Mouse (Mus musculus) heart, embryonic 14.5 days (tissue): Measurements from ENCODE around the gene Sfta2. TPM values are rescaled to one million over a fixed set of nuclear protein-coding genes. Genes with fewer than 3 reads are reported as not detected.

ENCODE experiments used
- ATAC-seq: fragments of 200-750 bp; cut with Nextera tagmentation; 2 replicates; pipeline ENCODE4 v1.8.0; 2017; ENCODE audit warnings: low read depth, moderate TSS enrichment; ENCODE audit not compliant: insufficient number of reproducible peaks, insufficient read depth, low FRiP score
- H3K27ac ChIP-seq, 2 experiments: fragments of 200-500 bp in 1 of 2; fragments of 300-500 bp in 1 of 2; sonication (generic) in 1 of 2; replicated peaks in 1 of 2; 2 replicates each; pipeline ENCODE4 v1.5.1; 2012 to 2014; ENCODE audit warnings: low read depth in 2 of 2, low read length in 2 of 2, control low read depth in 1 of 2, mild to moderate bottlenecking in 1 of 2, mixed read lengths in 1 of 2; ENCODE audit not compliant: control insufficient read depth in 1 of 2, insufficient read depth in 1 of 2
- H3K27me3 ChIP-seq: fragments of 300-500 bp; sonication (generic); 2 replicates; pipeline ENCODE4 v1.6.1; 2014; ENCODE audit warnings: mild to moderate bottlenecking, low read length, control low read depth; ENCODE audit not compliant: control insufficient read depth, insufficient read depth
- H3K36me3 ChIP-seq: fragments of 300-500 bp; sonication (generic); 2 replicates; pipeline ENCODE4 v1.6.1; 2014; ENCODE audit warnings: mild to moderate bottlenecking, control low read depth, low read length, mixed read lengths; ENCODE audit not compliant: control insufficient read depth, insufficient read depth
- H3K4me1 ChIP-seq, 2 experiments: fragments of 200-500 bp in 1 of 2; fragments of 300-500 bp in 1 of 2; sonication (generic) in 1 of 2; 2 replicates each; pipeline ENCODE4 v1.6.1; 2012 to 2014; ENCODE audit warnings: low read length in 2 of 2, control low read depth in 1 of 2, mixed read lengths in 1 of 2; ENCODE audit not compliant: control insufficient read depth in 2 of 2, insufficient read depth in 2 of 2
- H3K4me2 ChIP-seq: fragments of 300-500 bp; sonication (generic); 2 replicates; pipeline ENCODE4 v1.6.1; 2014; ENCODE audit warnings: mild to moderate bottlenecking, low read length
- H3K4me3 ChIP-seq, 2 experiments: fragments of 200-500 bp in 1 of 2; fragments of 300-500 bp in 1 of 2; sonication (generic) in 1 of 2; 2 replicates each; pipeline ENCODE4 v1.5.1; 2012 to 2014; ENCODE audit warnings: low read length in 2 of 2, mild to moderate bottlenecking in 2 of 2, control low read depth in 1 of 2, low read depth in 1 of 2, moderate library complexity in 1 of 2; ENCODE audit not compliant: control insufficient read depth in 1 of 2, insufficient read depth in 1 of 2
- H3K9ac ChIP-seq: fragments of 300-500 bp; sonication (generic); 2 replicates; pipeline ENCODE4 v1.6.1; 2014; ENCODE audit warnings: mild to moderate bottlenecking, low read length
- H3K9me3 ChIP-seq: fragments of 300-500 bp; sonication (generic); 2 replicates; pipeline ENCODE4 v1.6.1; 2016; ENCODE audit warnings: low read length, control low read depth; ENCODE audit not compliant: control insufficient read depth
- WGBS: fragments of 180-500 bp; shearing (Covaris S2); extraction: QIAGEN DNeasy Blood & Tissue Kit; methylation state at CpG from one replicate; pipeline ENCODE4 v1.1.7; 2014; 5-methylcytosine and 5-hydroxymethylcytosine counted together
- polyA plus RNA-seq: library from polyadenylated mRNA; unstranded; fragments of >200 nt; fragmentation: Nextera tagmentation; extraction: Ambion mirVana; gene quantifications from 2 replicates; pipeline ENCODE4 v1.2.1, GENCODE M21; 2014

The Sfta2 gene
- polyA plus RNA-seq, 1 experiment from 2014 or later = not detected

DNA sequence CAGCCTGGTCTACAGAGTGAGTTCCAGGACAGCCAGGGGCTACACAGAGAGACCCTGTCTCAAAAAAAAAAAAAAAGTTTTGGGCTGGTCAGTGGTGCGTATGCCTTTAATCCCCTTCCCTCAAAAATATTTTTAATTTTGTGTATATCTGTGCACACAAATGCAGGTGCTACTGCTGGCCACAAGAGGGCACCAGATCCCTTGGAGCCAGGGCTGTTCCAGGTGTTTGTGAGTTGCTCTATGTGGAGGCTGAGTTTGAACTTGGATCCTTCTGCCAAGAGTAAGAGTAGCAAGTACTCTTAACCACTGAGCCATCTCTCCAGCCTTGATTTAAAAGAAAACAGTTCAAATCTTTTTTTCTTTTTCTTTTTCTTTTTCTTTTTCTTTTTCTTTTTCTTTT lies 18.4 kb upstream of the Sfta2 start:
- no peak for ATAC-seq
- H3K4me1 ChIP-seq = peaks cover 0 to 2% of the 10 kb centered on the region in 2 experiments; a peak in 1 of 4 replicates
- H3K4me3 ChIP-seq = no peak overlapping the region
- WGBS = 85% methylated on average over 1 of the region's 1 CpGs
- H3K27me3 ChIP-seq = no peaks in the 10 kb centered on the region
- H3K27ac ChIP-seq = no peak overlapping the region
- H3K9me3 ChIP-seq = peaks cover 3% of the 10 kb centered on the region; the same call in 1 of the 2 replicates
- no peak overlapping the region for H3K4me2 ChIP-seq
- H3K36me3 ChIP-seq = no peaks in the 10 kb centered on the region
- H3K9ac ChIP-seq = no peak overlapping the region

- Histone ChIP-seq H3K9ac (no peak overlapping the region), H3K4me2 (peak overlapping the region; percentile 46), H3K27ac (no peak overlapping the region), H3K27me3 (no peaks in the 10 kb centered on the region), H3K36me3 (no peaks in the 10 kb centered on the region), H3K9me3 (peaks cover 3% of the 10 kb centered on the region; the same call in 1 of the 2 replicates), H3K4me1 (peaks cover 0 to 2% of the 10 kb centered on the region in 2 experiments; a peak in 1 of 4 replicates), H3K4me3 (no peak overlapping the region)
- 14% methylated on average over 16 of the region's 16 CpGs for WGBS
- no peak for ATAC-seq
Measured at GRCm38 (mm10) chr17:35584330-35584937, 16.9 kb upstream of the Sfta2 start.

DNA sequence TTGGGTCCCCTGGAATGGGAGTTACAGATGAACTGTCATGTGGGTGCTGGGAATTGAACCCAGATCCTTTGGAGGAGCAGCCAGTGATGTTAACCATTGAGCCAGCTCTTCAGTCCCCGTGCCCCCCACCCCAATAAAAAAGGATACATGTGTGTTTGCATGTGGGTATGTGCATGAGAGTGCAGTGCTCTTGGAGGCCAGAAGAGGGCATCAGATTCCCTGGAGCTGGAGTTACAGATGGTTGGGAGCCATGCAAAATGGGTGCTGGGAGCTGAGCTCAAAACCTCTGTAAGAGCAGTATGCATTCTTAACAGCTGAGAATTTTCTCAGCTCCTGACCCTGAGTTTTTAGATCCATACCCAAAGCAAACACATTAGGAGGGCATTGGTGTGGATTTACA lies 14.1 kb upstream of the Sfta2 start:
- no peak for ATAC-seq
- H3K9me3 ChIP-seq = peaks cover 3% of the 10 kb centered on the region; the same call in 1 of the 2 replicates
- no peak overlapping the region for H3K4me2 ChIP-seq
- H3K9ac ChIP-seq = no peak overlapping the region
- no peaks in the 10 kb centered on the region for H3K36me3 ChIP-seq
- WGBS = 83% methylated on average over 1 of the region's 1 CpGs
- H3K27me3 ChIP-seq = no peaks in the 10 kb centered on the region
- no peak overlapping the region for H3K4me3 ChIP-seq
- H3K4me1 ChIP-seq = peaks cover 0 to 2% of the 10 kb centered on the region in 2 experiments; a peak in 1 of 4 replicates
- H3K27ac ChIP-seq = no peak overlapping the region

GRCm38 (mm10) chr17:35588387-35588786 lies 13.0 kb upstream of the Sfta2 start:
- peaks cover 0 to 2% of the 10 kb centered on the region in 2 experiments; a peak in 1 of 4 replicates for H3K4me1 ChIP-seq
- peaks cover 3% of the 10 kb centered on the region; the same call in 1 of the 2 replicates for H3K9me3 ChIP-seq
- H3K27me3 ChIP-seq = no peaks in the 10 kb centered on the region
- H3K4me3 ChIP-seq = no peak overlapping the region
- H3K36me3 ChIP-seq = no peaks in the 10 kb centered on the region
- H3K27ac ChIP-seq = no peak overlapping the region
- whole genome bisulfite sequencing = 28% methylated on average over 4 of the region's 4 CpGs
- no peak for ATAC-seq
- no peak overlapping the region for H3K4me2 ChIP-seq
- no peak overlapping the region for H3K9ac ChIP-seq

DNA sequence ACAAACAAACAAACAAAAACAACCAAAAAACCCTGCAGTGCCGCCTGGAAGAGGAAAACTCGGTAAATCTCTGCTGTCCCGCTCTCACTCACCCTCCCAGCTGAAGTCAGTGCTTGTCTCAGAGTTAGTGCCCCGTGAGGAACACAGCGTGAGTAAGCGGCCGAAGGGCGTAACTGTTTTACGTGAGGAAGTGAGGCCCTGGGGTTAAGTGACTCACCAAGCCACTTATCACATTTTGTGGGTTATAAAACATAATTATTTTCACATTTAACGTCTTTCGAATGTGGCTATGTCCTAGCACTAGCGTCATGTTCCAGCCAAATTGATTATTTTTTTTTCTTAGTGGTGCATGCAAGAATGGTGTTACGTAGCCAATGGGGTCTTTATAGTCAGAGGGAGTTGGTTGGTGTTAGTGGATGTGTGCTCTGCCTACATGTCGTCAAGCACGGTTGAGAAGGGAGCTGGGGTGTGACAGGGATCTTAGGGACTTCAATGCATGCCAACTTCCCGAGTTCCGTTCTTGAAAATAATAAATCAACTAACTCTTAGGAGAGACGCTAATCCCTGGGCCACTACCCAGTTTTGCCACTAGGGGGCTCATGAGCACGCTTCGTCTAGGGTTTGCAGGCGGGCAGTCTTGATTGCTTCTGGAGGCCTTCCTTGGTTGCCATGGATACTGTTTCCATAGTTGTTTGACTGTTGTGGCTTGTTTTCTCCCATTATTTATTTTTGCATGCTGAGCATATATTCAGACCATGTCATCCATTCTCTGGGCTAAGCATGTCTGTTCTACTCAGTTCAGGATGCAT lies 10.7 kb upstream of the Sfta2 start:
- no peak overlapping the region for H3K4me3 ChIP-seq
- no peak overlapping the region for H3K27ac ChIP-seq
- no peaks in the 10 kb centered on the region for H3K27me3 ChIP-seq
- ATAC-seq = no peak
- no peaks in the 10 kb centered on the region for H3K4me1 ChIP-seq
- no peak overlapping the region for H3K9ac ChIP-seq
- H3K4me2 ChIP-seq = no peak overlapping the region
- H3K9me3 ChIP-seq = peaks cover 3% of the 10 kb centered on the region; the same call in 1 of the 2 replicates
- no peaks in the 10 kb centered on the region for H3K36me3 ChIP-seq
- 50% methylated on average over 21 of the region's 21 CpGs for WGBS

DNA sequence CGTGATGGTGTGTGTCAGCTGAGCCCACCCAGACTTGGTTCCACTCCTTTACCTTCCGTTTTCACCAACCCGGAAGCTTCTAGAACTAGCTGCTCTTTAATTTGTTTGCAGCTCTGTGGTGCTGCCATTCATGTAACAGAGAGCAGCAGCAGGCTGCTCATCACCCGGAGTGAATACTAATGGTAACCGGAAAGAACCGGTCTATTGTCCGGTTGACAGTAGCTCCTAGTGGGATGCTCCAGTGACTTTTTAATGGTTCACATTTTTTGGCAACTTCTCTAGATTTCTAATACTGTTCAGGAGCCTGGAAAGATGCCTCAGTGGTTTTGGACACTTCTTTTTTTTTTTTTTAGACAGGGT lies 10.2 kb upstream of the Sfta2 start:
- Histone ChIP-seq H3K27ac (no peak overlapping the region), H3K4me1 (no peaks in the 10 kb centered on the region), H3K4me3 (no peak overlapping the region), H3K9ac (no peak overlapping the region), H3K4me2 (no peak overlapping the region), H3K27me3 (no peaks in the 10 kb centered on the region), H3K36me3 (no peaks in the 10 kb centered on the region), H3K9me3 (peaks cover 3% of the 10 kb centered on the region; the same call in 1 of the 2 replicates)
- no peak for ATAC-seq
- WGBS = 92% methylated on average over 7 of the region's 7 CpGs

DNA sequence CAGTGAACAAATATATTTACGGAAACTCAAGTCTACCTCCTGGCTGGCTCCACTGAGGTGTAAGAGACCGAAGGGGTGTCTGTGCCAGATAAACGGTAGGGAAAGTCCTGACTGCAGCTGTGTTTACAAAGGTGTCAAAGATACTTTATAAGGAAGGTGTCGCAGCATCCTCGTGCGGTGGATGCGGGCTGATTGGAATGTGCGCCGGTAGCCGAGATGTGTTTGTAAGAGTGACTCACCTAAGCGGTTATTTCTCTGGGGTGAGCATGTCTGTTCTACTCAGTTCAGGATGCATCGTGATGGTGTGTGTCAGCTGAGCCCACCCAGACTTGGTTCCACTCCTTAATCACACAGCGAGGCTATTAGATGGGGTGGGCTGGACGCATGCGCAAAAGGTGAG lies 9.6 kb upstream of the Sfta2 start:
- no peaks in the 10 kb centered on the region for H3K36me3 ChIP-seq
- peaks cover 3% of the 10 kb centered on the region; the same call in 1 of the 2 replicates for H3K9me3 ChIP-seq
- H3K4me3 ChIP-seq = no peak overlapping the region
- 89% methylated on average over 15 of the region's 15 CpGs for WGBS
- H3K9ac ChIP-seq = no peak overlapping the region
- no peaks in the 10 kb centered on the region for H3K27me3 ChIP-seq
- no peak overlapping the region for H3K4me2 ChIP-seq
- no peaks in the 10 kb centered on the region for H3K4me1 ChIP-seq
- H3K27ac ChIP-seq = no peak overlapping the region
- no peak for ATAC-seq
